Mouse (Mus musculus) liver, adult 2 months (tissue): Measurements from ENCODE around the gene Adap2.

Experiments used
- CTCF ChIP-seq: fragments of 200-500 bp; IDR thresholded peaks from 2 replicates; pipeline ENCODE4 v1.5.1; 2011; ENCODE audit warnings: low read depth, low read length, control low read depth
- POLR2A ChIP-seq: fragments of 200-500 bp; IDR thresholded peaks from 2 replicates; pipeline ENCODE4 v1.6.1; 2011; ENCODE audit warnings: low read length, control low read depth; ENCODE audit not compliant: insufficient read depth; ENCODE audit errors: extremely low read depth

- TF ChIP-seq CTCF (no peak), POLR2A (no peak)
These were observed 17.8 kb upstream of the Adap2 start for GRCm38 (mm10) chr11:80135954-80136683.
